Mouse (Mus musculus): ENCODE measurements around the gene Gm17662.

DNA sequence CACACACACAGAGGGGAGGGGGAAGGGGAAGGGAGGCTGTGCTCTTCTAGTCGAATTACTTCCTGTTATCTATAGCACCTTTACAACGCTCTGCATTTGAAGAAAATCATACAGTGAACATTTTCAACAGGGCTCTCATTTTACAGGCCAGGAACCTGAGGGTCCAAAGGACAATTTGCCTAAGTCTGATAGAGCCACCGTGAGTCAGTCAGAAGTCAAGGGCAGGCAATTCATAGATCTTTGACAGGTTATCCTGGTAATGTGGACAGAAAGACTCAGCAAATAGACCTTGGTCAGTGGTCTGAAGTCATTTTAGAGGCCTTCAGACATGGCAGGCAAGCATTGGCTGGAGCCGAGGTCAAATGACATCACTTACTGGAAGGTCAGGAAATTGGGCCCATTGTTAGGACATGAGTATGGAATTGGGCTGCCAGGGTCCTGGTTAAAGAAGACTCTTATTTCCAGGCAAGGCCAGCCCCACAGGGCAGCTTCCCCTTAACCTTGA is 33.5 kb upstream of the Gm17662 start:
- TF ChIP-seq CTCF (IDR thresholded peaks at IDR 0.05; ENCODE audit: control insufficient read depth, insufficient read depth, insufficient replicate concordance, low read depth, low read length) (no peak), POLR2A (IDR thresholded peaks at IDR 0.05; ENCODE audit: control insufficient read depth, low read depth, low read length) (no peak)

Measured in testis, adult 2 months (tissue).